Mouse (Mus musculus): Measurements from ENCODE around the gene Parvb. TPM values are rescaled to one million over a fixed set of nuclear protein-coding genes. Genes with fewer than 3 reads are reported as not detected.

Gene Parvb
- total and polyA plus RNA-seq, 3 experiments, result 0.04 to 2.3 TPM; not detected in 1

- Histone ChIP-seq H3K36me3 (replicated peaks in 1 of 2; ENCODE audit: control insufficient read depth in 1 of 2, insufficient read depth in 1 of 2, low read length in 1 of 2) (peaks cover 92 to 100% of the 10 kb centered on the region in 2 experiments), H3K79me2 (replicated peaks; ENCODE audit: control insufficient read depth, extremely low read depth, insufficient read depth, poor library complexity, severe bottlenecking) (no peaks in the 10 kb centered on the region), H3K4me3 (replicated peaks in 1 of 3; ENCODE audit: low read depth in 2 of 3, low read length in 2 of 3, poor library complexity in 1 of 3) (no peak overlapping the region), H3K27ac (ENCODE audit: insufficient read depth, low read depth) (no peak overlapping the region), H3K27me3 (replicated peaks) (no peaks in the 10 kb centered on the region), H3K9me3 (replicated peaks; ENCODE audit: low read length) (no peaks in the 10 kb centered on the region), H3K9ac (ENCODE audit: insufficient read depth, low read depth) (no peak overlapping the region), H3K4me1 (ENCODE audit: control insufficient read depth in 1 of 2, insufficient read depth in 2 of 2) (peaks cover 8 to 20% of the 10 kb centered on the region in 2 experiments), H3K4me2 (ENCODE audit: insufficient read depth, low read depth, poor library complexity, severe bottlenecking) (no peak overlapping the region)
- in situ Hi-C loops (cut with MboI; ENCODE audit: low pct_ligation_motif_present, low pct_unique_long_range_greater_than_20kb, low sequenced_read_pairs), result no loop called here
- TF ChIP-seq MAZ (IDR thresholded peaks at IDR 0.05; ENCODE audit: low read depth, low read length) (no peak), JUND (conservative IDR thresholded peaks at IDR 0.05; ENCODE audit: low read depth, low read length) (no peak), GABPA (IDR thresholded peaks at IDR 0.05; ENCODE audit: insufficient replicate concordance, low read depth, low read length) (no peak)
- DNase-seq (ENCODE audit: extremely low read depth), result no peak
- dilution Hi-C loops (cut with MboI; ENCODE audit: extremely low pct_ligation_motif_present, extremely low pct_unique_long_range_greater_than_20kb, low sequenced_read_pairs), result no loop called here
Observed at GRCm38 (mm10) chr15:84336281-84336817, 104.5 kb downstream of the Parvb start.

GRCm38 (mm10) chr15:84337599-84337998, 105.8 kb downstream of the Parvb start:
- no peak overlapping the region for H3K4me2 ChIP-seq (ENCODE audit: insufficient read depth, low read depth, poor library complexity, severe bottlenecking)
- dilution Hi-C loops (cut with MboI; ENCODE audit: extremely low pct_ligation_motif_present, extremely low pct_unique_long_range_greater_than_20kb, low sequenced_read_pairs) (no loop called here), in situ Hi-C loops (cut with MboI; ENCODE audit: low pct_ligation_motif_present, low pct_unique_long_range_greater_than_20kb, low sequenced_read_pairs) (no loop called here)
- peaks cover 8 to 32% of the 10 kb centered on the region in 2 experiments for H3K4me1 ChIP-seq (ENCODE audit: control insufficient read depth in 1 of 2, insufficient read depth in 2 of 2)
- DNase-seq (ENCODE audit: extremely low read depth), result no peak
- no peak overlapping the region for H3K4me3 ChIP-seq (replicated peaks in 1 of 3; ENCODE audit: low read depth in 2 of 3, low read length in 2 of 3, poor library complexity in 1 of 3)
- no peaks in the 10 kb centered on the region for H3K79me2 ChIP-seq (replicated peaks; ENCODE audit: control insufficient read depth, extremely low read depth, insufficient read depth, poor library complexity, severe bottlenecking)
- TF ChIP-seq MYC (IDR thresholded peaks at IDR 0.05; ENCODE audit: low read depth, low read length) (no peak), SMC3 (IDR thresholded peaks at IDR 0.05; ENCODE audit: low read depth, low read length) (no peak), EP300 (IDR thresholded peaks at IDR 0.05; ENCODE audit: low read length) (no peak), ZMIZ1 (IDR thresholded peaks at IDR 0.05; ENCODE audit: low read depth, low read length) (no peak), USF1 (IDR thresholded peaks at IDR 0.05; ENCODE audit: low read depth, low read length) (no peak), MAFK (IDR thresholded peaks at IDR 0.05; ENCODE audit: insufficient replicate concordance, low read length) (no peak), CHD2 (IDR thresholded peaks at IDR 0.05; ENCODE audit: low read length) (no peak), POLR2A (IDR thresholded peaks at IDR 0.05; ENCODE audit: low read depth, low read length) (no peak), SIN3A (IDR thresholded peaks at IDR 0.05; ENCODE audit: low read length) (no peak), KAT2A (IDR thresholded peaks at IDR 0.05; ENCODE audit: insufficient replicate concordance, low read length) (no peak), RAD21 (IDR thresholded peaks at IDR 0.05; ENCODE audit: low read depth, low read length) (no peak), MXI1 (IDR thresholded peaks at IDR 0.05; ENCODE audit: low read depth, low read length) (no peak), MAZ (IDR thresholded peaks at IDR 0.05; ENCODE audit: low read depth, low read length) (no peak), TCF12 (IDR thresholded peaks at IDR 0.05; ENCODE audit: low read depth, low read length) (no peak), USF2 (conservative IDR thresholded peaks at IDR 0.05; ENCODE audit: low read depth, low read length) (no peak), POLR2AphosphoS2 (IDR thresholded peaks at IDR 0.05; ENCODE audit: low read depth, low read length) (no peak), E2F4 (IDR thresholded peaks at IDR 0.05; ENCODE audit: insufficient replicate concordance, low read depth, low read length) (no peak), CTCF (conservative IDR thresholded peaks at IDR 0.05 in 1 of 2, IDR thresholded peaks at IDR 0.05 in 1 of 2; ENCODE audit: low read depth in 2 of 2, low read length in 2 of 2) (no peak), ZNF384 (IDR thresholded peaks at IDR 0.05; ENCODE audit: low read depth, low read length) (no peak)
- H3K9me3 ChIP-seq (replicated peaks; ENCODE audit: low read length), result no peaks in the 10 kb centered on the region
- H3K9ac ChIP-seq (ENCODE audit: insufficient read depth, low read depth), result no peak overlapping the region
- no peak overlapping the region for H3K27ac ChIP-seq (ENCODE audit: insufficient read depth, low read depth)
- no peaks in the 10 kb centered on the region for H3K27me3 ChIP-seq (replicated peaks)
- peaks cover 91 to 100% of the 10 kb centered on the region in 2 experiments for H3K36me3 ChIP-seq (replicated peaks in 1 of 2; ENCODE audit: control insufficient read depth in 1 of 2, insufficient read depth in 1 of 2, low read length in 1 of 2)

All from CH12.LX (cell line).